Mouse (Mus musculus): Measurements from ENCODE around the gene Npl.
A peak's percentile ranks its signal among the peaks of the same experiment; 100 is the strongest.
"Not testable (repeated sequence)": the region's sequence is repeated elsewhere in the genome, so short reads cannot be mapped to it uniquely, and the experiment has no call there.

Gene Npl

GRCm38 (mm10) chr1:153542726-153543320, 7.0 kb downstream of the Npl start:
- peak; percentile 12 for DNase-seq (ENCODE audit: low spot score)

- DNase-seq (ENCODE audit: low spot score), result no peak
These were observed 9.1 kb downstream of the Npl start for GRCm38 (mm10) chr1:153540753-153541152.

- DNase-seq (ENCODE audit: low spot score), result no peak
These were observed 10.0 kb downstream of the Npl start for GRCm38 (mm10) chr1:153539739-153540333.

GRCm38 (mm10) chr1:153535611-153536010, 14.2 kb downstream of the Npl start:
- DNase-seq (ENCODE audit: low spot score), result no peak

GRCm38 (mm10) chr1:153532896-153533295, 16.9 kb downstream of the Npl start:
- not testable (repeated sequence) for DNase-seq (ENCODE audit: low spot score)

- no peak for DNase-seq (ENCODE audit: low spot score)
These were observed 17.5 kb downstream of the Npl start for GRCm38 (mm10) chr1:153532234-153532841.

- no peak for DNase-seq (ENCODE audit: low spot score)
These were observed 18.1 kb downstream of the Npl start for GRCm38 (mm10) chr1:153531677-153532233.

GRCm38 (mm10) chr1:153522116-153522515, 27.7 kb downstream of the Npl start:
- DNase-seq (ENCODE audit: low spot score), result no peak

GRCm38 (mm10) chr1:153515368-153515767, 34.5 kb downstream of the Npl start:
- DNase-seq (ENCODE audit: low spot score), result no peak

- no peak for DNase-seq (ENCODE audit: low spot score)
These were observed 39.4 kb downstream of the Npl start for GRCm38 (mm10) chr1:153510330-153511009.

- DNase-seq (ENCODE audit: low spot score), result not testable (repeated sequence)
These were observed 40.3 kb downstream of the Npl start for GRCm38 (mm10) chr1:153509569-153509968.

GRCm38 (mm10) chr1:153509012-153509411, 40.8 kb downstream of the Npl start:
- no peak for DNase-seq (ENCODE audit: low spot score)

GRCm38 (mm10) chr1:153506266-153506665, 43.6 kb downstream of the Npl start:
- DNase-seq (ENCODE audit: low spot score), result no peak

- DNase-seq (ENCODE audit: low spot score), result no peak
These were observed 48.1 kb downstream of the Npl start for GRCm38 (mm10) chr1:153501644-153502321.

GRCm38 (mm10) chr1:153500030-153500429, 49.8 kb downstream of the Npl start:
- no peak for DNase-seq (ENCODE audit: low spot score)

GRCm38 (mm10) chr1:153496030-153496429, 53.8 kb downstream of the Npl start:
- DNase-seq (ENCODE audit: low spot score), result no peak

GRCm38 (mm10) chr1:153493931-153494330, 55.9 kb downstream of the Npl start:
- DNase-seq (ENCODE audit: low spot score), result no peak

- DNase-seq (ENCODE audit: low spot score), result no peak
These were observed 56.5 kb downstream of the Npl start for GRCm38 (mm10) chr1:153493338-153493737.

GRCm38 (mm10) chr1:153491822-153492221, 58.0 kb downstream of the Npl start:
- DNase-seq (ENCODE audit: low spot score), result no peak

GRCm38 (mm10) chr1:153491345-153491744, 58.5 kb downstream of the Npl start:
- no peak for DNase-seq (ENCODE audit: low spot score)

GRCm38 (mm10) chr1:153489963-153490362, 59.9 kb downstream of the Npl start:
- DNase-seq (ENCODE audit: low spot score), result no peak

- DNase-seq (ENCODE audit: low spot score), result no peak
These were observed 60.3 kb downstream of the Npl start for GRCm38 (mm10) chr1:153489540-153489939.
